ENCODE assay signal across 14 mouse cellular contexts in the genomic region with DNA sequence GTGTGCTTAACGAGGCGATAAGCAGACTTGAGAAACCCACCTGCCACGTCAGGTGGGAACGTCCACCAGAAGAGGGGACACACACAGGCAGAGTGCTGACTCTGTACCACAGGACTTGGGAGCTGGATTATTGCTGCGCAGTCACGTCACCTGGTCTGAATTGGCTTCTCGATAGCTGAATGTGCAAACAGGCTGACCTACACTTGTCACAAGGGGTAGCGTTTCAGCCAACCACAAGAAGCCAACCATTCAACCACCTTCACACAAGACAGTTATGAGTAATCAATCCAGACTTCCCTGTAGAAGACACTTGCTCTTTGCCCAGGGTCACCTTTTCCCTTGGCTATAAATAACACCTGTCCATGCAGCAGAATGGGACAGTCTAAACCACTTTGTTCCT. TPM values are rescaled to one million over a fixed set of nuclear protein-coding genes. Genes with fewer than 3 reads are reported as not detected.
DNase-seq lines count a peak whose midpoint lies in the region; ATAC-seq lines count a peak whose summit lies in the region.
"Had no signal": no experiment of that assay in that cellular context is flagged by ENCODE, and none has a peak within 500 bp of the region (broad histone marks: within the 10 kb centered on the region; RNA-seq: fewer than 3 reads in every experiment).

No protein-coding gene starts in this region.

- no peak overlapping the region for H3K27ac ChIP-seq in hindbrain, embryonic 15.5 days (replicated peaks)
- H3K27ac ChIP-seq in hindbrain, embryonic 16.5 days (ENCODE audit: low read depth, low read length), result no peak overlapping the region
- H3K27ac ChIP-seq in neural tube, embryonic 15.5 days (replicated peaks), result no peak overlapping the region
- H3K27ac ChIP-seq: hindbrain, embryonic 14.5 days; left cerebral cortex, adult 2 months; liver, embryonic 13.5 days; midbrain, embryonic 12.5 days; neural tube, embryonic 13.5 days had no signal

- H3K4me3 ChIP-seq in hindbrain, embryonic 15.5 days, result no peak overlapping the region
- no peak overlapping the region for H3K4me3 ChIP-seq in hindbrain, embryonic 16.5 days (ENCODE audit: low read length)
- H3K4me3 ChIP-seq in neural tube, embryonic 15.5 days (replicated peaks), result no peak overlapping the region
- H3K4me3 ChIP-seq: left cerebral cortex, adult 2 months; liver, embryonic 13.5 days; midbrain, embryonic 12.5 days; neural tube, embryonic 13.5 days had no signal

- peak; percentile 20 for DNase-seq in gastrocnemius, postnatal 25 days
- DNase-seq in heart, postnatal 10 days, result peak; percentile 53 to 62
- peak; percentile 43 for DNase-seq in lung, postnatal 25 days (ENCODE audit: low spot score)
- no peak for DNase-seq in left cerebral cortex, adult 11 months (ENCODE audit: low spot score)
- DNase-seq: cerebellum, postnatal 36 days; liver, embryonic 13.5 days had no signal

- no peaks in the 10 kb centered on the region for H3K36me3 ChIP-seq in hindbrain, embryonic 15.5 days
- no peaks in the 10 kb centered on the region for H3K36me3 ChIP-seq in hindbrain, embryonic 16.5 days (ENCODE audit: control insufficient read depth, insufficient read depth, low read length)
- H3K36me3 ChIP-seq in neural tube, embryonic 15.5 days, result no peaks in the 10 kb centered on the region
- H3K36me3 ChIP-seq: liver, embryonic 13.5 days; midbrain, embryonic 12.5 days; neural tube, embryonic 13.5 days had no signal

- H3K4me2 ChIP-seq in hindbrain, embryonic 15.5 days, result no peak overlapping the region
- no peak overlapping the region for H3K4me2 ChIP-seq in hindbrain, embryonic 16.5 days (ENCODE audit: low read length)
- H3K4me2 ChIP-seq in neural tube, embryonic 15.5 days, result no peak overlapping the region
- H3K4me2 ChIP-seq: hindbrain, embryonic 14.5 days; liver, embryonic 13.5 days; midbrain, embryonic 12.5 days; neural tube, embryonic 13.5 days had no signal

- 0 out of 2 replicates have a peak, but pooled peaks have one; percentile 42 for ATAC-seq in hindbrain, embryonic 15.5 days (ENCODE audit: low FRiP score, low read depth)
- no peak for ATAC-seq in hindbrain, embryonic 16.5 days
- ATAC-seq in inflammation-experienced regulatory T-cells, adult 6 months, result no peak
- ATAC-seq in neural tube, embryonic 15.5 days (ENCODE audit: low FRiP score), result no peak

- WGBS in hindbrain, embryonic 15.5 days, result 87% methylated on average over 8 of the region's 8 CpGs
- WGBS in hindbrain, embryonic 16.5 days, result 80% methylated on average over 8 of the region's 8 CpGs
- 91% methylated on average over 8 of the region's 8 CpGs for WGBS in neural tube, embryonic 15.5 days

- no peaks in the 10 kb centered on the region for H3K9me3 ChIP-seq in hindbrain, embryonic 15.5 days
- H3K9me3 ChIP-seq in hindbrain, embryonic 16.5 days (ENCODE audit: control insufficient read depth, low read length), result no peaks in the 10 kb centered on the region
- H3K9me3 ChIP-seq in neural tube, embryonic 15.5 days (replicated peaks), result no peaks in the 10 kb centered on the region
- H3K9me3 ChIP-seq: liver, embryonic 13.5 days; midbrain, embryonic 12.5 days; neural tube, embryonic 13.5 days had no signal

- H3K4me1 ChIP-seq in hindbrain, embryonic 15.5 days (replicated peaks), result 0 out of 2 replicates have a peak, but pooled peaks cover 4% of the 10 kb centered on the region
- H3K4me1 ChIP-seq in hindbrain, embryonic 16.5 days (ENCODE audit: control insufficient read depth, insufficient read depth, low read depth, low read length), result no peaks in the 10 kb centered on the region
- no peaks in the 10 kb centered on the region for H3K4me1 ChIP-seq in neural tube, embryonic 15.5 days
- H3K4me1 ChIP-seq: liver, embryonic 13.5 days; midbrain, embryonic 12.5 days had no signal

- no peak overlapping the region for H3K9ac ChIP-seq in hindbrain, embryonic 15.5 days
- no peak overlapping the region for H3K9ac ChIP-seq in hindbrain, embryonic 16.5 days (ENCODE audit: low read depth, low read length)
- no peak overlapping the region for H3K9ac ChIP-seq in neural tube, embryonic 15.5 days (replicated peaks)
- H3K9ac ChIP-seq: hindbrain, embryonic 14.5 days; liver, embryonic 13.5 days; midbrain, embryonic 12.5 days; neural tube, embryonic 13.5 days had no signal

- intact Hi-C loops in heart, postnatal 10 days (cut with DNase I), result no loop called here

- no peaks in the 10 kb centered on the region for H3K27me3 ChIP-seq in hindbrain, embryonic 15.5 days
- H3K27me3 ChIP-seq in hindbrain, embryonic 16.5 days (replicated peaks; ENCODE audit: control insufficient read depth, insufficient read depth, low read length), result no peaks in the 10 kb centered on the region; the same call in 1 of the 2 replicates
- no peaks in the 10 kb centered on the region for H3K27me3 ChIP-seq in neural tube, embryonic 15.5 days (replicated peaks)
- H3K27me3 ChIP-seq: liver, embryonic 13.5 days; midbrain, embryonic 12.5 days; neural tube, embryonic 13.5 days had no signal

RNA-seq across cellular contexts. Expression of a gene that starts 56.6 kb away (rescaled TPM):
- 7.7 and 11.2 TPM in 2 replicates for polyA plus RNA-seq in hindbrain, embryonic 15.5 days (2015; fragmentation: Nextera tagmentation; extraction: Ambion mirVana)
- polyA plus RNA-seq in hindbrain, embryonic 16.5 days (2015; fragmentation: Nextera tagmentation; extraction: Ambion mirVana), result 8.5 and 9.9 TPM in 2 replicates
- 10 to 100 TPM; 10.7 to 14.5 TPM for total RNA-seq in gastrocnemius, postnatal 25 days (2021)
- total RNA-seq in heart, postnatal 10 days (2021), result 100 to 1,000 TPM; 185 to 219 TPM
- polyA plus RNA-seq in inflammation-experienced regulatory T-cells, adult 6 months (2017; shearing (Covaris generic)), result 1 to 10 TPM; 1.1 to 2.9 (median 1.1) TPM
- 7.1 and 9.6 TPM in 2 replicates for polyA plus RNA-seq in neural tube, embryonic 15.5 days (2015; fragmentation: Nextera tagmentation; extraction: Ambion mirVana)
